Mouse (Mus musculus) cerebral cortex, adult 2 months (tissue): ENCODE measurements around the gene Ablim2.

Source experiments
- WGBS: fragments of 180-500 bp; shearing (Covaris S2); methylation state at CpG from one replicate; pipeline ENCODE4 v1.1.7; 2018; 5-methylcytosine and 5-hydroxymethylcytosine counted together

The Ablim2 gene

GRCm38 (mm10) chr5:35884689-35885088 is 127.0 kb downstream of the Ablim2 start:
- 89% methylated on average over 5 of the region's 5 CpGs for WGBS

DNA sequence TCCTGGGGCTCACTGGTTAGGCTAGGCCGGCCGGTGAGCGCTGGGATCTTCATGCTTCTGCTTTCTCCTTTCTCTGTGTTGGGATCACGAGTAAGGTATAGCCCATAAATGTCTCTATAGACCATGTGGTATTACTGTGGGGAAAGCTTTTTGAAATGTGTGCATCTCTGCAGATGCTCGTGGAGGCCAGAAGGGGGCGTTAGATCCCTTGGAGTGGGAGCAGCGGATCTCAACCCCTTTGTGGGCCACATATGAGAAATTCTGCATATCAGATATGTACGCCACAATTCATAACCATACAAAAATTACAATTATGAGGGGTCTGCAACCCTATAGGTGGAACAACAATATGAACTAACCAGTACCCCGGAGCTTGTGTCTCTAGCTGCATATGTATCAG is 131.3 kb downstream of the Ablim2 start:
- WGBS = 54% methylated on average over 9 of the region's 9 CpGs

DNA sequence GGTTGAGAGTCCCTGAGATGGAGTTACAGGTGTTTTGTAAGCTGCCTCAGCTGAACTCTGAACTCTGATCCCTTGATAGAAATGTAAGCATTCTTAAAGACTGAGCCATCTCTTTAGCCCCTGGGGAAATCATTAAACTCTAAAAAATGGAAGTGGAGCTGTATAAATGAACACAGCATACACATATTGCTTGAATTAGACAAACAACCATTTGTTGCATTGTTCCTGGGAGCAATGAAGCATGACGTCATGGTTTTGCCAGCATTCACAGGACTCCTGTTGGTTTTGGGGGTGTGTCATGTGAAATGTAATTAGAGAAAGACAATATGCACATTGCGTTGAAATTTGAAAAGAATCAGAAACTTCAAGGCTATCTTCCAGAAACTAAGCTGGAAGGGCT is 132.0 kb downstream of the Ablim2 start:
- WGBS = 24% methylated on average over 2 of the region's 2 CpGs

GRCm38 (mm10) chr5:35890985-35891730 is 133.5 kb downstream of the Ablim2 start:
- WGBS = 93% methylated on average over 13 of the region's 13 CpGs

DNA sequence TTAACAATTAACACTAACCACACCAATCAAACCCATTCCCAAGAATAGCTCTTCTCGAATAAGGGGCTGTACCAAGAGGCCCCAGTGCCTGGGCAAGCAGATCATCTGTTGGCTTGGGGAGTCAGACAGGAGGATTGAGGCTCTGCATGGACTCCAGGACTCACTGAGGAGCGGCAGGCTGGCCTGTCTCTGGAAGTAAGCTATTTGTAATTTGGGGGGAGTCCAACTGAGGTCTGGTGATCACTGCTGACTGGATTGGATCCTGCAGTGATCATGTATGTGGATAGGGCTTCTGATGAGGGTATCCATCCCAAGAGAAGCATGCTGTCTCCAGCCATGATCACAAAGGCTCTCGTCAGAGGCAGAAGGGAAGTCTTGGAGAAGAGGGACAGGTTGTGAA is 134.7 kb downstream of the Ablim2 start:
- WGBS = 87% methylated on average over 3 of the region's 3 CpGs

DNA sequence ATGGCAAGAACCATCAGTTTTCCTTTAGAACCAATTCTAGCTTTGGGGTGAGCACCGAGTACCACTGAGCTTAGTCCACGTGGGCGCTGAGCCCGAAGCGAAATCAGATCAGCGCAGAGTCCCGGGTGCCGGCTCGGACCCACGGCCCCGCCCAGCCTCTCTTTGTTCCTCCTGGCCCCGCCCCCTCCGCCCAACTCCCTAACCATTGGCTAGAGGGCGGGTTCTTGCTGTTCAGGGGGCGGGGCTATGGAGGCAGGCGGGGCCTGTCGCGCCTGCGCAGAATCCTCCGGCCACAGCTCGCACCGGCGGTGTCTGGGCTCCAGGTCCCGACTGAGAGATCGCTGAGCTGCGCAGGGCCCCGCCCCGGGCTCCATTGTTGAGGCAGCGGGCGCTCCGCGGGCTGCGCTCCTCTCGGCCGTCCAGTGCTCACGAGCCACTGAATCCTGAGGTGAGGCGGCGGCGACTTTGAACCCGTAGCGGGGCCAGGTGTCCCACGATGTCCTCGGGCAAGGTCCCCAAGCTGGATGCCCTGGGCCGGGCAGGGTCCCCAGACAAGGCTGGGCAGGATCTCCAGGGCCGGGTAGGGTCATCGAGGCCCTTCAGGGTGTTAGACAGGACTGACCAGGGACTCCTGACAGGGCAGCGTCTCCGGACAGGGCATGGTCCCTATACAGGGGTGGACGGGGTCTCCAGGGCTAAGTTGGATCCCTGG is 135.6 kb downstream of the Ablim2 start, which contains the start of gene Afap1:
Gene Afap1 (plus strand): TSS at position 227 of the 712 bp plus-strand sequence.
- under 1% methylated on average over 49 of the region's 49 CpGs for WGBS

DNA sequence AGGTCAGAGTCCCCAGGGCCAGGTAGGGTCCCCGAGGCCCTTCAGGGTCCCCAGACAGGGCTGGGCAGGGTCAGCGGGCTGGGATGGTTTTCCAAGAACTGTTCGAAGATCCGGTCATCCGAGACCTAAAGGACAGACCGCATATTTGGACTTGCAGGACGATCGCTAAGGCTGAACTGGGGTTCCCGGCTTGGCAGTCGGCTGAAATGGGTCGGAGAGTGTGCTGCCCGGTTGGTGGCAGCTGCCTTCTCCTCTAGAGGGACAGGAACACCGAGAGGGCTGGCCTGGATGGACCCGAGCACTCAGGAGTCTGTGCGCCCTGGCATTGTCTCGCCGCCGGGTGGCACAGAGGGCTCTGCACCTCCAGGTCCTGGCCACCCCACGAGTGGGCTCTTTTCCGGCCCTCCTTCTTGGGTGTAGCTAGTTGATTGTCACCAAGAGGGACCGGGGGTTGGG is 136.2 kb downstream of the Ablim2 start:
- WGBS = under 1% methylated on average over 21 of the region's 21 CpGs

GRCm38 (mm10) chr5:35894295-35895047 is 136.8 kb downstream of the Ablim2 start:
- WGBS = 19% methylated on average over 30 of the region's 30 CpGs

DNA sequence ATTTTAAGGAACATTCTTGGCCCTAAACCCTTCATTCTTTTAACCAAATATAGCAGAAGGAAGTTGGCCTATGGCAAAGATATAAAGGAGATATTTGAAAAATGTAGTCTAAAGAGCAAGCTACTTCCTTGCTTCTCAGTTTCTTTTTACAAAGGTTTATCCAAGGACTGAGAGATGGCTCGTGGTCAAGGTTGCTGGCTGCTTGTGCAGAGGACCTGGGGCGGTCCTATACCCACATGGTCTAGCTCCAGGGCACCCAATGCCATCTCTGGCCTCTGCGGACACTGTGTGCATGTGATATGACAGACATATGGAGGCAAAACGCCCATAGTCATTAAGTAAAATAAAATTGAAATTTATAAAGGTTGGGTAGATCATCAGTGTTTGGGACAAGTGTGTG is 138.2 kb downstream of the Ablim2 start:
- WGBS = 91% methylated on average over 4 of the region's 4 CpGs

DNA sequence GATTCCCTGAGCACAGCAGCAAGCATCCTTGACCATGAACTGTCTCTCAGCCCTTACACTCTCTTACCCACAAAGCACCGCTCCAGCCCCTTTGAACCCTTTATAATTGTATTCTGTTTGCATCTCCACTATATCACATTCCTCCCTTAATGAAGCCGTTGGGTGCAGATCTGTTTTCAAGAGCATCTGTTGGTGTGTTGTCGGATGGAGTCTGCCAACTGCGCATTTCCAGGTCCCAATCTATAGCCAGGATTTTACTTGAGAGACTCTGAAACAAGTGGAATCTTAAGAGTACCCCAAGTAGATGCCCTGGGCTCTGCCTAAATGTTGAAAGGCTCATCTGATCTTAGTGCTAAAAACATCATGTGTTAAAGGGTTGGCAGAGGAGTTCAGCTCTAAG is 138.9 kb downstream of the Ablim2 start:
- 83% methylated on average over 4 of the region's 4 CpGs for WGBS

DNA sequence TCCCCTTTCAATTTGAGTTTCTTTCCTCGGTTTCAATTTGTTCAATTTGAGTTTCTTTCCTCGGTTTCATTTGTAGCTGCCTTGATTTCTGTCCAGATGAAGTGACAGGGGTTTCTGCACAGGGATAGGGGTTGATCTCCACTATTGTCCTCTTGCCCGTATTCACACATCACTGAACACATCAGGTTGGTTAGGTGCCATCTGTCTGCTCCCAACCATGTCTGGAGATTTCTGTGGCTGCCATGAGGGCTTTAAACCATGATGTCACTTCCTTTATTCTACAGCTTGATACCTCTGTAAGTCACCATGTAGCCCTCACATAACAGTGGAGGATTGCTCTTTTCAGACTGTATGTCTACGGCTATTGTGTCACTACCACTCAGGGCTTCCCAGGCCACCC is 139.5 kb downstream of the Ablim2 start:
- 67% methylated on average over 4 of the region's 4 CpGs for WGBS

- 68% methylated on average over 4 of the region's 4 CpGs for WGBS
These were observed 140.4 kb downstream of the Ablim2 start for GRCm38 (mm10) chr5:35898114-35898513.

DNA sequence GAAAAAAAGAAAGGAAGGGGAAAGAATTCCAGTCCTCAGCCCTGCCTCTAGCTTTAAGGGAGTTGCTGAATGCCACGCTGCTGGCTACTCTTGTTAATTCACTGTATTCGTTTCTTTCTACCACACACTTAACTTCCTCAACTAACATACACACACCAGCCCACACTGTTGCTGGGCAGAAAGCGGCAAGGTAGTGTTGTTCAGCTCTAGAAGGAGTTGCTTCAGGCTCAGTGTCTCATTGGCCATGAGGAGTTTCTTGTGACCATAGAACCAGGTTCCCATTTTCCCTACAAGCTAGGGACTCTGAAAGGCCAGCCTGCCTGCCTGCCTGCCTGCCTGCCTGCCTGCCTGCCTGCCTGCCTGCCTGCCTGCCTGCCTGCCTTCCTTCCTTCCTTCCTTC is 141.3 kb downstream of the Ablim2 start:
- 73% methylated on average over 3 of the region's 3 CpGs for WGBS

DNA sequence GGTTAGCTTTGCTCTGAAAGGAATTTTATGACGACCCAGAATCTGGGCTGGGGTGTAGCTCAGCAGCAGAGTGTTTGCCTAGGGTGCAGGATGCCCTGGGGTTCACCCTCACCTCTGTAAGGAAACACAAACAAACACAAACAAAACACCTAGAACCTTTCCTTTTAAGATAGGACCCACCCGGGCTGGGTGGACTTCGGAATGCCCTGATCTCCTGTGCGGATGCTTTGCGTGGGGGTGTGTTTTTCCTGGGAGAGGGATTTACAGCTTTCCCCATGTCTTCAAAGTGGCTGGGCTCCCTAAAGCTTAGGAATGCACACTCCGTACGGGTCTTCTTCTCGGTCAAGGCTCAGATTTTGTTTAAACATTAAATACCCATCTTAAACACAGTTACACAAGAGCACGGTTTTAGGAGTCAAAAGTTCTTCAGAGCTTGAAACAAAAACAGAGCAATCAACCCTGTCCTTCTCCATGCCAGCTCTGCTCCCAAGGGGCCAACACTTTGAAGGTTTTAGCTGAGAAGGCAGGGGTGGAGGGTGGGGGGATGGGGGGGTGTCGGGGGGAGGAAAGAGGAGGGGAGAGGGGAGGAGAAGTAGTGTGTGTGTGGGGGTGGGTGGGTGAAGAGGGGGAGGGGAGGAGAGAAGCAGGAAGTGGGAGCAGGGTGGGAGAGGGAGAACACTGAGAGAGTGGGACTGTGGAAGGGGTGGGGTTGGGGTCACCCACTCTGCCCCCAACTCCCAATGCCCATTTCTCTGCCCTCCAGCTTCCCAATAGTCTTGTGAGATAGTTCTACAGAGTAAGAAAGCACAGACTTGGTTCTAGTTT is 142.9 kb downstream of the Ablim2 start:
- 61% methylated on average over 10 of the region's 10 CpGs for WGBS

GRCm38 (mm10) chr5:35901226-35901809 is 143.6 kb downstream of the Ablim2 start:
- 63% methylated on average over 12 of the region's 12 CpGs for WGBS

DNA sequence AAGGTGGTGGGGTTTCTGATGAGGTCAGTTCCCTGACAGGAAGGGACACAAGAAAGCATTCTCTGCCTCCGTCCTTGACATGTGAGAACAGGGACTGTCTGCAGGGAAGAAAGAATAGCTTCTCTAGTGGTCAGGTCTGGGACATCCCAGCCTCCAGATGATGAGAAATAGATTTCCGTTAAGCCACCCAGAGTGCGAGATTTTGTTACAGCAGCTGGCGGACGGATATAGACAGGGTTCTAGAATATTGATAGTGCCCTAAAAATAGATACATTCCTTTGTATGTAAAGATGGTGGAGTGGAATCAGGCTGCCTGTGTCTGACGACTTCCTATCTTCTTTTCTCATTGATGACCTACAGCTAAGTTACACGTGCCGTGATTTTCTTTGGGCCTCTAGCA is 145.8 kb downstream of the Ablim2 start:
- WGBS = 77% methylated on average over 8 of the region's 8 CpGs

- WGBS = 67% methylated on average over 8 of the region's 8 CpGs
These were observed 147.6 kb downstream of the Ablim2 start for GRCm38 (mm10) chr5:35905283-35905682.

DNA sequence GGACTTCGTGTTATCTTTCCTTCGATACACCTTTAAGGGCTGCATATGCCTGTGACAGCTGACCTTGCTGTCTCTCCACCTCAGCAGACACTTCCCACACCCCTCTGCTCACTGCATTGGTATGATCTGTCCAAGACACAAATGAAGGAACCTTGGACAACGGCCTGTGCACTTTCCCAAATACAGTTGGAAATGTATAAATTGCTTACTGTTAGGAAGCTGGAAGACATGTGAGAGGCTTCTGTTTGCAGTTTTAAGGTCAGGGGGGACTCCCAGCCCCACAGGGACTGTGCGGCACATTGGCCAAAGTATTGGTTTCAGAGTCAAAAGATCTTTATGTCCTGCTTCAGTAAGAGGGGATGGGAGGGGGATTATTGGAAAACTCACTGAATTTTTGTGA is 149.4 kb downstream of the Ablim2 start:
- WGBS = 87% methylated on average over 4 of the region's 4 CpGs

DNA sequence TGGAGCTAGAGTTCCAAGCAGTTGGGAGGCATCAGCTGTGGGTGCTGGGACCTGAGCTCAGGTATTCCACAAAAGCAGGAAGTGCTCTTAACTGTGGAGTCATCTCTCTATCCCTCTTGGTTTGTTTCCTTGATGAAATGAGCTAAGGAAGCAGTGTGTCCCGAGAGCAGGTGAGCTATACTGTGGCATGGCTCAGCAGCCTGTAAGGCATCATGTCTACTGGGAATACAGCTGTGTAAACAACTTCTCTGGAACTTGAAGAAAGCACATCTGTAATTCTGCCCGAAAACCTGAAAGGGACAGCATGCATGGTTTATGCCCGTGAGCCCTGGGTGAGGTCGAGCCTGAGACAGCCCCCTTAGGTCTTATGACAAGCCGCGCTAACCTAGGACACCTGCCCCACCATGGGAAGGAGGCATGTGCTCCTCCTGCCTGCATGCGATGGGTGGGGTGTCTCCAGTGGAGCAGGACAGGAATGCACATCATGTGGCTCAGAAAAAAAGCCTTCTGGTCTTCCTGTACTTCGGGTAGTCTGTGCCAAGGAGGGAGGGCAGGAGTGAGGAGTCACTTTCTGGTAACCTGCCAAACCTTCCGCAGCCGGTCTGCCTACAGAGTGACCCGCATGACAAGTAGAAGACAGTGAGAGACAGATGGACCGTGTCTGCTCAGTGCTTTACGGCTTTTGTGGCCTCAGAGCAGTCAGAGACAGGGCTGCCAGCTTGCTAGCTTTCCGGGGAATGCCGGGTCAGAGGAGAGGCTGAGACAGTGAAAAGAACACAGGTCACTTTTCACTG is 150.2 kb downstream of the Ablim2 start:
- WGBS = 40% methylated on average over 15 of the region's 15 CpGs
